In the genomic region with DNA sequence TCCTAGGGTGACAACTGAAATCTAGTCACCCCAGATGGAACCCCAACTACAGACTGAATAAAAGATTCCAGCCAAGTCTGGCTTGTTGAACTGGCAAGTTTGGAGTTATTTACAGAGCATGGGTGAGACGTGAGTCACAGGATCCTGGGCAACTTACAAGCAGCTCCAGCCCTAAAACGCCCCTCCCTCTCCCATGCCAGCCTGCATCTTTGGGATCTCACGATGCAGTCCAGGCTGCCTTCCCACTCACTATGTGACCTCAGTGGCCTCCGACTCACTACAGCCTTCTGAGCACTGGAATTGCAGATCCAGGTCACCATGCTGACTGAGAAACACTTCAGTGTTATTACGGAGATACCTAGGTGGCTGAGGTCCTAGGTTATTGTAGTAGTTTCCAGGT, we compare ENCODE assay signal across 14 mouse cellular contexts.
"Had no signal": no experiment of that assay in that cellular context is flagged by ENCODE, and none has a peak within 500 bp of the region (broad histone marks: within the 10 kb centered on the region; RNA-seq: fewer than 3 reads in every experiment).

No protein-coding gene starts in this region.

- ATAC-seq: liver, embryonic 12.5 days had no signal

- H3K4me3 ChIP-seq: limb, embryonic 15.5 days; liver, embryonic 12.5 days; midbrain, embryonic 10.5 days; myocyte; neural tube, embryonic 15.5 days; stomach, embryonic 15.5 days had no signal

- H3K27me3 ChIP-seq: limb, embryonic 15.5 days; liver, embryonic 12.5 days; neural tube, embryonic 15.5 days; stomach, embryonic 15.5 days had no signal

- H3K27ac ChIP-seq: limb, embryonic 15.5 days; liver, embryonic 12.5 days; midbrain, embryonic 10.5 days; neural tube, embryonic 15.5 days; stomach, embryonic 15.5 days had no signal

- H3K9me3 ChIP-seq: limb, embryonic 15.5 days; liver, embryonic 12.5 days; midbrain, embryonic 10.5 days; neural tube, embryonic 15.5 days; stomach, embryonic 15.5 days had no signal

- H3K4me2 ChIP-seq: limb, embryonic 15.5 days; liver, embryonic 12.5 days; lung, embryonic 14.5 days; neural tube, embryonic 15.5 days; stomach, embryonic 15.5 days had no signal

- H3K36me3 ChIP-seq: limb, embryonic 15.5 days; liver, embryonic 12.5 days; midbrain, embryonic 10.5 days; neural tube, embryonic 15.5 days; stomach, embryonic 15.5 days had no signal

- H3K9ac ChIP-seq: limb, embryonic 15.5 days; liver, embryonic 12.5 days; lung, embryonic 14.5 days; neural tube, embryonic 15.5 days; stomach, embryonic 15.5 days had no signal

- H3K4me1 ChIP-seq: liver, embryonic 12.5 days; stomach, embryonic 15.5 days had no signal

- DNase-seq: kidney, postnatal 25 days; layer of hippocampus, postnatal 36 days; lung, embryonic 14.5 days; lung, postnatal 4 days; midbrain, embryonic 14.5 days; right cerebral cortex, postnatal 4 days; spleen, adult 18-20 months; thymus, postnatal 36 days had no signal
